ENCODE assay signal across 9 mouse cellular contexts in the genomic region with DNA sequence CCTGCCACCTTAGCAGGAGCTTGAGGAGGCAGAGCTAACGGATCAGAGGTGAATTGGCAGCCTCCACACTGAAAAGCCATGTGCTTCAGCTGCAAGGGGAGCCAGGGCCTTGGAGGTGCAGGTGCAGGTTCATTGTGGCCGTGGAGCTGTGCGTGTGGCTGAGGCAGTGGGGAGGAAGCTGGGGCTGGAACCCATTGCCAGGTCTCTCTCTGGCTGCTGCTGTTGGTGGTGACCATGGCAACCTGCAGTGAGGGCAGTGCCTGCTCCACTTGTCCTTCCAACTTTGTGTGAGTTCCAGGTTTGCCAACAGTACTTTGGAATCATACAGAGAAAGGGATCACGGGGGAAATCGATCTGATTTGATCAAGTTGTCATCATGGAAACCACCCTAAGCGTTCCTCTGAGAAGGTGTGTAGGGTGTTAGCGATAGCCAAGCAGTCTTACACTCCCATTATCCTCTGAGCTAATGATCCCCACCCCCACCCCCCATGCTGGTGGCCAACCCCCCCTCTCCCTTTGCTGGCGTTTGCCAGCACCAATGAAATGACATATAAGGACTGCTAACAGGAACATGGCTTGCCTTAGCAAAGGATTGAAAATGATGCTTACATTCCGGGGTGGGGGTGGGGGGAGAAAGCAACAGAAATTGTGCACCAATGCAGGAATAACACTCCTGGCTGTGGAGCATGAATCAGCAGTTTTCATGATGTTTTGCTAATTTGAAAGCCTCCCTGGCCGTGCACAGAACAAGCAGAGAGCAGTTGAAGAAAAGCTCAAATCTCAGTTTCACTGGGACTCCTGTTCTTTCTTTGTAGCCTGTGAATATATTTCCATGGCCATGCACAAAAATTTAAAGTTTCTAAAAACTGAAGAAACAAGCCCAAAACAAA.
DNase-seq lines count a peak whose midpoint lies in the region; ATAC-seq and TF ChIP-seq lines count a peak whose summit lies in the region.
"Had no signal": no experiment of that assay in that cellular context is flagged by ENCODE, and none has a peak within 500 bp of the region (broad histone marks: within the 10 kb centered on the region; RNA-seq: fewer than 3 reads in every experiment).

No protein-coding gene starts in this region.

- H3K4me2 ChIP-seq in liver, postnatal 0 days (ENCODE audit: low read depth, low read length) = no peak overlapping the region
- H3K4me2 ChIP-seq in liver, embryonic 12.5 days = no peak overlapping the region
- H3K4me2 ChIP-seq in heart, embryonic 12.5 days = no peak overlapping the region
- H3K4me2 ChIP-seq: neural tube, embryonic 12.5 days had no signal

- no peak overlapping the region for H3K27ac ChIP-seq in liver, postnatal 0 days (ENCODE audit: low read depth)
- H3K27ac ChIP-seq in liver, embryonic 12.5 days = no peak overlapping the region
- no peak overlapping the region for H3K27ac ChIP-seq in heart, embryonic 12.5 days (ENCODE audit: poor library complexity, severe bottlenecking)
- H3K27ac ChIP-seq: neural tube, embryonic 12.5 days had no signal

- DNase-seq in adrenal gland, adult 2 months = peak; percentile 52
- no peak for DNase-seq in adrenal gland, postnatal 14 days
- peak; percentile 39 for DNase-seq in liver, postnatal 0 days
- DNase-seq in kidney, adult 8-10 months = peak; percentile 71
- peak; percentile 63 to 71 for DNase-seq in right cerebral cortex, postnatal 10 days (ENCODE audit: low spot score in 2 of 2)

- H3K4me1 ChIP-seq in liver, postnatal 0 days (ENCODE audit: insufficient read depth) = peaks cover 2% of the 10 kb centered on the region; the same call in 1 of the 2 replicates
- H3K4me1 ChIP-seq in liver, embryonic 12.5 days = peaks cover 13% of the 10 kb centered on the region
- H3K4me1 ChIP-seq in heart, embryonic 12.5 days (replicated peaks) = peaks cover 7% of the 10 kb centered on the region; the same call in 1 of the 2 replicates
- H3K4me1 ChIP-seq: neural tube, embryonic 12.5 days had no signal

- ATAC-seq in liver, postnatal 0 days = peak; percentile 83
- ATAC-seq in liver, embryonic 12.5 days = no peak
- ATAC-seq in heart, embryonic 12.5 days (ENCODE audit: insufficient number of reproducible peaks, low FRiP score) = no peak
- ATAC-seq in CD4-positive, CD25-positive, alpha-beta regulatory T cell, adult 4 months = no peak

- no peak for TF ChIP-seq CTCF in liver, postnatal 0 days (IDR thresholded peaks at IDR 0.05; ENCODE audit: low read depth)

- 35% methylated on average over 10 of the region's 10 CpGs for WGBS in liver, postnatal 0 days (ENCODE audit: insufficient replicate concordance)
- WGBS in liver, embryonic 12.5 days (ENCODE audit: insufficient replicate concordance) = 37% methylated on average over 10 of the region's 10 CpGs
- 41% methylated on average over 10 of the region's 10 CpGs for WGBS in heart, embryonic 12.5 days

- no peak overlapping the region for H3K9ac ChIP-seq in liver, postnatal 0 days (replicated peaks)
- no peak overlapping the region for H3K9ac ChIP-seq in liver, embryonic 12.5 days
- H3K9ac ChIP-seq in heart, embryonic 12.5 days = no peak overlapping the region
- H3K9ac ChIP-seq: neural tube, embryonic 12.5 days had no signal

- H3K36me3 ChIP-seq in liver, postnatal 0 days (replicated peaks; ENCODE audit: insufficient read depth, low read length) = no peaks in the 10 kb centered on the region
- H3K36me3 ChIP-seq in liver, embryonic 12.5 days = no peaks in the 10 kb centered on the region
- no peaks in the 10 kb centered on the region for H3K36me3 ChIP-seq in heart, embryonic 12.5 days
- H3K36me3 ChIP-seq: neural tube, embryonic 12.5 days had no signal

- H3K4me3 ChIP-seq in liver, postnatal 0 days (ENCODE audit: low read depth, low read length) = no peak overlapping the region
- no peak overlapping the region for H3K4me3 ChIP-seq in liver, embryonic 12.5 days
- no peak overlapping the region for H3K4me3 ChIP-seq in heart, embryonic 12.5 days
- H3K4me3 ChIP-seq: neural tube, embryonic 12.5 days had no signal

- no peaks in the 10 kb centered on the region for H3K27me3 ChIP-seq in liver, postnatal 0 days (ENCODE audit: insufficient read depth, low read length)
- no peaks in the 10 kb centered on the region for H3K27me3 ChIP-seq in liver, embryonic 12.5 days (replicated peaks)
- H3K27me3 ChIP-seq in heart, embryonic 12.5 days (replicated peaks) = no peaks in the 10 kb centered on the region
- H3K27me3 ChIP-seq: neural tube, embryonic 12.5 days had no signal

- TF ChIP-seq EP300 in liver, postnatal 0 days (IDR thresholded peaks at IDR 0.05; ENCODE audit: low read depth) = no peak

- no peaks in the 10 kb centered on the region for H3K9me3 ChIP-seq in liver, postnatal 0 days (ENCODE audit: low read length)
- no peaks in the 10 kb centered on the region for H3K9me3 ChIP-seq in liver, embryonic 12.5 days (replicated peaks)
- H3K9me3 ChIP-seq in heart, embryonic 12.5 days (replicated peaks) = no peaks in the 10 kb centered on the region
- H3K9me3 ChIP-seq: neural tube, embryonic 12.5 days had no signal
